Mouse (Mus musculus) ES-E14 (cell line): ENCODE measurements around the gene Ccdc169. TPM values are rescaled to one million over a fixed set of nuclear protein-coding genes. Genes with fewer than 3 reads are reported as not detected.
A peak's percentile ranks its signal among the peaks of the same experiment; 100 is the strongest.

Source experiments
- DNase-seq: peaks from one replicate; pipeline ENCODE4 v3.0.0-alpha.2; 2013; ENCODE audit warnings: low read depth, low spot score
- H3K27ac ChIP-seq: 2 replicates; pipeline ENCODE4 v1.5.1; 2012; ENCODE audit warnings: low read depth, mild to moderate bottlenecking, low read length, moderate library complexity, mixed read lengths; ENCODE audit not compliant: poor library complexity, insufficient read depth, severe bottlenecking
- H3K36me3 ChIP-seq: 2 replicates; pipeline ENCODE4 v1.6.1; 2012; ENCODE audit warnings: mild to moderate bottlenecking, low read length, moderate library complexity, mixed read lengths; ENCODE audit not compliant: control insufficient read depth, poor library complexity, insufficient read depth, severe bottlenecking
- H3K4me1 ChIP-seq, 2 experiments: fragments of 150-350 bp in 1 of 2; sonication (generic) in 1 of 2; 2 replicates each; pipeline ENCODE4 v1.6.1; 2012; ENCODE audit warnings: low read length in 2 of 2, mild to moderate bottlenecking in 1 of 2, mixed read lengths in 1 of 2; ENCODE audit not compliant: control insufficient read depth in 2 of 2, insufficient read depth in 2 of 2, poor library complexity in 1 of 2
- H3K4me3 ChIP-seq, 2 experiments: fragments of 150-350 bp in 1 of 2; sonication (generic) in 1 of 2; 2 replicates each; pipeline ENCODE4 v1.5.1; 2012; ENCODE audit warnings: low read length in 2 of 2, low read depth in 1 of 2, mild to moderate bottlenecking in 1 of 2, mixed read lengths in 1 of 2; ENCODE audit not compliant: insufficient read depth in 1 of 2, poor library complexity in 1 of 2, severe bottlenecking in 1 of 2
- H3K9ac ChIP-seq: 2 replicates; pipeline ENCODE4 v1.6.1; 2012; ENCODE audit warnings: low read depth, mild to moderate bottlenecking, low read length, mixed read lengths; ENCODE audit not compliant: poor library complexity, insufficient read depth, severe bottlenecking
- H3K9me3 ChIP-seq: fragments of 150-350 bp; sonication (generic); 2 replicates; pipeline ENCODE4 v1.6.1; 2012; ENCODE audit warnings: low read depth, mild to moderate bottlenecking, low read length; ENCODE audit not compliant: control insufficient read depth, insufficient read depth
- CHD2 ChIP-seq: IDR thresholded peaks from 2 replicates; pipeline ENCODE4 v1.6.1; 2014; ENCODE audit warnings: mild to moderate bottlenecking, low read depth, low read length, inconsistent platforms
- HCFC1 ChIP-seq: IDR thresholded peaks from 2 replicates; pipeline ENCODE4 v1.6.1; 2012; ENCODE audit warnings: low read length, inconsistent platforms, borderline replicate concordance; ENCODE audit not compliant: insufficient read depth
- MAFK ChIP-seq: IDR thresholded peaks from 2 replicates; pipeline ENCODE4 v1.6.1; 2014; ENCODE audit warnings: mild to moderate bottlenecking, low read depth, low read length, inconsistent platforms; ENCODE audit not compliant: insufficient read depth
- ZC3H11A ChIP-seq: IDR thresholded peaks from 2 replicates; pipeline ENCODE4 v1.6.1; 2012; ENCODE audit warnings: low read depth, mild to moderate bottlenecking, inconsistent platforms, low read length, borderline replicate concordance
- ZNF384 ChIP-seq: IDR thresholded peaks from 2 replicates; pipeline ENCODE4 v1.6.1; 2012; ENCODE audit warnings: low read depth, low read length, inconsistent platforms
- in situ Hi-C, 2 experiments: fragments of 600-800 bp; cut with MboI; formaldehyde crosslinking; loops; one replicate each; pipeline ENCODE4 v1.15.1; 2025; ENCODE audit warnings: low sequenced_read_pairs in 2 of 2, inconsistent platforms in 1 of 2; ENCODE audit not compliant: unreplicated experiment in 2 of 2
- total RNA-seq: library from RNA; depleted of rRNA; stranded (reverse); fragments of 300-350 nt; gene quantifications from 2 replicates; pipeline ENCODE4 v1.2.3, GENCODE M21; 2012; rRNA removed

Gene Ccdc169
- total RNA-seq, 1 experiment = 0.54 TPM

- DNase-seq = no peak
- no peak overlapping the region for H3K9ac ChIP-seq
- no peaks in the 10 kb centered on the region for H3K4me1 ChIP-seq
- no peaks in the 10 kb centered on the region for H3K36me3 ChIP-seq
- H3K9me3 ChIP-seq = no peaks in the 10 kb centered on the region
- in situ Hi-C loops = no loop called here
- TF ChIP-seq HCFC1 = no peak
- TF ChIP-seq CHD2 = no peak
- TF ChIP-seq MAFK = no peak
- TF ChIP-seq ZC3H11A = no peak
- no peak for TF ChIP-seq ZNF384
- H3K4me3 ChIP-seq = no peak overlapping the region
- no peak overlapping the region for H3K27ac ChIP-seq
Observed at GRCm38 (mm10) chr3:55212254-55212653, 75.1 kb downstream of the Ccdc169 start.

- DNase-seq = no peak
- H3K27ac ChIP-seq = no peak overlapping the region
- in situ Hi-C loops = no loop called here
Observed at GRCm38 (mm10) chr3:55213785-55214184, 76.6 kb downstream of the Ccdc169 start.

GRCm38 (mm10) chr3:55214413-55214812, 77.3 kb downstream of the Ccdc169 start:
- TF ChIP-seq ZC3H11A (no peak), ZNF384 (no peak), HCFC1 (no peak), CHD2 (no peak), MAFK (no peak)
- in situ Hi-C loops = no loop called here
- H3K4me3 ChIP-seq = no peak overlapping the region
- H3K27ac ChIP-seq = no peak overlapping the region
- DNase-seq = no peak
- no peaks in the 10 kb centered on the region for H3K36me3 ChIP-seq
- no peaks in the 10 kb centered on the region for H3K9me3 ChIP-seq
- no peak overlapping the region for H3K9ac ChIP-seq
- H3K4me1 ChIP-seq = no peaks in the 10 kb centered on the region

More at GRCm38 (mm10) chr3:55213785-55214184, 76.6 kb downstream of the Ccdc169 start:
- TF ChIP-seq ZC3H11A = no peak
- TF ChIP-seq MAFK = no peak
- TF ChIP-seq ZNF384 = no peak
- no peak for TF ChIP-seq CHD2
- TF ChIP-seq HCFC1 = no peak
- Histone ChIP-seq H3K4me1 (no peaks in the 10 kb centered on the region), H3K9me3 (no peaks in the 10 kb centered on the region), H3K36me3 (no peaks in the 10 kb centered on the region), H3K4me3 (no peak overlapping the region), H3K9ac (no peak overlapping the region)

GRCm38 (mm10) chr3:55222502-55222901, 85.4 kb downstream of the Ccdc169 start:
- no peaks in the 10 kb centered on the region for H3K4me1 ChIP-seq
- in situ Hi-C loops = no loop called here
- H3K27ac ChIP-seq = no peak overlapping the region
- DNase-seq = peak; percentile 24
- H3K9ac ChIP-seq = no peak overlapping the region
- no peak for TF ChIP-seq MAFK
- peak; percentile 76; the same call in 1 of the 2 replicates for TF ChIP-seq ZC3H11A
- TF ChIP-seq HCFC1 = no peak
- TF ChIP-seq ZNF384 = 0 out of 2 replicates have a peak, but pooled peaks have one; percentile 27
- no peak for TF ChIP-seq CHD2
- H3K9me3 ChIP-seq = no peaks in the 10 kb centered on the region
- H3K4me3 ChIP-seq = no peak overlapping the region
- no peaks in the 10 kb centered on the region for H3K36me3 ChIP-seq

Other genes starting within 250 kb of the Ccdc169 start
- 0.31 and 0.53 TPM in 2 replicates for gene Sertm1, start 221.5 kb upstream of the Ccdc169 start, total RNA-seq
- gene Ccna1, start 81.8 kb upstream of the Ccdc169 start, total RNA-seq = 0.76 and 1.1 TPM in 2 replicates
- gene Spg20, start 25.2 kb upstream of the Ccdc169 start, total RNA-seq = 7.6 and 12.8 TPM in 2 replicates
- 8.9 and 14.1 TPM in 2 replicates for gene Sohlh2, start 44.7 kb downstream of the Ccdc169 start, total RNA-seq
- 0.42 and 1.7 TPM in 2 replicates for gene Dclk1, start 105.0 kb downstream of the Ccdc169 start, total RNA-seq